Mouse (Mus musculus): ENCODE measurements around the gene Tdp1. TPM values are rescaled to one million over a fixed set of nuclear protein-coding genes. Genes with fewer than 3 reads are reported as not detected.
"Not testable (repeated sequence)": the region's sequence is repeated elsewhere in the genome, so short reads cannot be mapped to it uniquely, and the experiment has no call there.

The Tdp1 gene
- polyA plus RNA-seq, 1 experiment from 2014 or later = 75.1 TPM

DNA sequence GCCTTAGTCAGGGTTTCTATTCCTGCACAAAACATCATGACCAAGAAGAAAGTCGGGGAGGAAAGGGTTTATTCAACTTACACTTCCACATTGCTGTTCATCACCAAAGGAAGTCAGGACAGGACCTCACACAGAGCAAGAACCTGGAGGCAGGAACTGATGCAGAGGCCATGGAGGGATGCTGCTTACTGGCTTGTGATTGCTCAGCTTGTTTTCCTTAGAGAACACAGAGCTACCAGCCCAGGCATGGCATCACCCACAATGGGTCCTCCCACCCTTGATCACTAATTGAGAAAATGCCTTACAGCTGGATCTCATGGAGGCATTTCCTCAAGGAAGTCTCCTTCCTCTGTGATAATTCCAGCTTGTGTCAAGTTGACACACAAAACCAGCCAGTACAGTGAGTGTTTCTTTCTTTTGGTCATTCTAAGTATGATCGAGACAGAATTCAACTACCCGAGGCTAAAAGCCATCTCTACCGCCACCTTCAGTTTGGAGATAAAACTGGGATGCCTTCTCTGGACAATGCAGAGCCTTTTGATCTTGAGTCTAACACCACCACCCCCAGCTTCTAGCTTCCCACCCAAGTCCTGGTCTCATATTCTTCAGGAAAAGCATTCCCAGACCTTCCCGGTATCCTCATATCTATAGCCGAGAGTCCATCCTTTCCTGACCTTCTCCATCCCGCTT, 87.0 kb downstream of the Tdp1 start:
- ATAC-seq (ENCODE audit: low FRiP score); H3K36me3 ChIP-seq (ENCODE audit: control insufficient read depth, insufficient read depth, low read length); H3K9ac ChIP-seq (ENCODE audit: low read depth, low read length); DNase-seq (ENCODE audit: low spot score); H3K27ac ChIP-seq (ENCODE audit: low read depth, low read length); H3K4me3 ChIP-seq (ENCODE audit: low read depth, low read length); H3K4me2 ChIP-seq (replicated peaks; ENCODE audit: low read depth, low read length); H3K4me1 ChIP-seq (replicated peaks; ENCODE audit: control insufficient read depth, insufficient read depth, low read length); H3K9me3 ChIP-seq (ENCODE audit: control insufficient read depth, low read length): not testable (repeated sequence)
- 82% methylated on average over 7 of the region's 7 CpGs for WGBS
- H3K27me3 ChIP-seq (ENCODE audit: control insufficient read depth, insufficient read depth, low read length) = peaks cover 24% of the 10 kb centered on the region

DNA sequence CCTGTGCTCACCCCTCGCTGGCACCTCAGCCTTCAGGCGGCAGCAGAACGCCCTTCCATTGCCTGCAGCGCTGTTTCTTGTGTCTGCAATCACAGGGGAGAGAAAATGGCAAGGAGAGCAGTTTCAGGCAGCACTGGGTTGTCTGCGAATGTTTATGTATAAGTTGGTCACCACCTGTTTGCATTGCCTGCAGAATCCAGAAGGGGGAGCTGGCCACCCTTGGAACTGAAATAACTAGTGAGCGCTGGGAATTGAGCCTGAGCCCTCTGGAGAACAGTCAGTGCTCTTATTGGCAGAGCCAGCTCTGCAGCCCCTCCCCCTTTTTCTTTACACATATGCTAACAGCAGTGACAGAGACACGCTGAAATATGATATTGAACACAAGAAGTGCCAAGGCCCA, 88.5 kb downstream of the Tdp1 start:
- Histone ChIP-seq H3K4me1 (replicated peaks; ENCODE audit: control insufficient read depth, insufficient read depth, low read length) (no peaks in the 10 kb centered on the region), H3K4me2 (replicated peaks; ENCODE audit: low read depth, low read length) (no peak overlapping the region), H3K9me3 (ENCODE audit: control insufficient read depth, low read length) (no peaks in the 10 kb centered on the region), H3K27ac (ENCODE audit: low read depth, low read length) (no peak overlapping the region), H3K9ac (ENCODE audit: low read depth, low read length) (no peak overlapping the region), H3K27me3 (ENCODE audit: control insufficient read depth, insufficient read depth, low read length) (peaks cover 10% of the 10 kb centered on the region), H3K36me3 (ENCODE audit: control insufficient read depth, insufficient read depth, low read length) (no peaks in the 10 kb centered on the region), H3K4me3 (ENCODE audit: low read depth, low read length) (no peak overlapping the region)
- ATAC-seq (ENCODE audit: low FRiP score) (no peak), DNase-seq (ENCODE audit: low spot score) (no peak)
- WGBS = 58% methylated on average over 7 of the region's 7 CpGs

DNA sequence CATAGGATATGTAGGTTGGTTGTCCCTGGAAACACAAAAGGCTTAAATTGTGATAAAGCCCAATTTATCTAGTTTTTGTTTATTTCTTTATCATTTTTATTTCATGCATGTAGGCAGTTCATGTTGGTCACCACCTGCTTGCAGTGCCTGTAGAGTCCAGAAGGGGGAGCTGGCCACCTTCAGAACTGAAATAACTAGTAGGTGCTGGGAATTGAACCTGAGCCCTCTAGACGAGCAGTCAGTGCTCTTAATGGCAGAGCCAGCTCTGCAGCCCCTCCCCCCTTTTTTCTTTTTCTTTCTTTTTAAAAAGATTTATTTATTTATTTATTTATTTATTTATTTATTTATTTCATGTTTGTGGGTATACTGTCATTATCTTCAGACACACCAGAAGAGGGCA, 89.3 kb downstream of the Tdp1 start:
- H3K9ac ChIP-seq (ENCODE audit: low read depth, low read length) = no peak overlapping the region
- DNase-seq (ENCODE audit: low spot score) (peak; percentile 14), ATAC-seq (ENCODE audit: low FRiP score) (no peak)
- H3K4me3 ChIP-seq (ENCODE audit: low read depth, low read length) = no peak overlapping the region
- 0 out of 2 replicates have a peak, but pooled peaks cover 4% of the 10 kb centered on the region for H3K27me3 ChIP-seq (ENCODE audit: control insufficient read depth, insufficient read depth, low read length)
- 94% methylated on average over 1 of the region's 1 CpGs for WGBS
- H3K4me2 ChIP-seq (replicated peaks; ENCODE audit: low read depth, low read length) = no peak overlapping the region
- no peaks in the 10 kb centered on the region for H3K9me3 ChIP-seq (ENCODE audit: control insufficient read depth, low read length)
- H3K27ac ChIP-seq (ENCODE audit: low read depth, low read length) = no peak overlapping the region
- H3K36me3 ChIP-seq (ENCODE audit: control insufficient read depth, insufficient read depth, low read length) = no peaks in the 10 kb centered on the region
- no peaks in the 10 kb centered on the region for H3K4me1 ChIP-seq (replicated peaks; ENCODE audit: control insufficient read depth, insufficient read depth, low read length)

DNA sequence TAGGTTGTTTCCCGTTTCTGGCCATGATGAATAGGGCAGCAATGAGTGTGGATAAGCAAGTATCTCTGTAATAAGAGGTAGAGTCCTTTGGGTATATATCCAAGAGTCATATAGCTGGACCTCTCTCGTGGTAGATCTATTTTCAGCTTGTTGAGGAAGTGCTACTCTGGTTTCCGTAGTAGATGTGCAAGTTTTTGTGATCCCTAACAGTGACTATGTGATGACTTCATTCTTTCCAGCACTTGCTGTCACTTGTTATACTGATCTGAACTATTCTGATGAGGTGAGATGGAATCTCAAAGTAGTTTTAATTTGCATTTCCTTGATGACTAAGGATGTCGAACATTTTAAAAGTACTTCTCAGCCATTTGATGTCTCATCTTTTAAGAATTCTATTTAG, 95.2 kb downstream of the Tdp1 start:
- DNase-seq (ENCODE audit: low spot score) (no peak), ATAC-seq (ENCODE audit: low FRiP score) (no peak)
- H3K9ac ChIP-seq (ENCODE audit: low read depth, low read length) = no peak overlapping the region
- no peaks in the 10 kb centered on the region for H3K4me1 ChIP-seq (replicated peaks; ENCODE audit: control insufficient read depth, insufficient read depth, low read length)
- H3K36me3 ChIP-seq (ENCODE audit: control insufficient read depth, insufficient read depth, low read length) = no peaks in the 10 kb centered on the region
- H3K27ac ChIP-seq (ENCODE audit: low read depth, low read length) = no peak overlapping the region
- no peak overlapping the region for H3K4me3 ChIP-seq (ENCODE audit: low read depth, low read length)
- no peak overlapping the region for H3K4me2 ChIP-seq (replicated peaks; ENCODE audit: low read depth, low read length)
- H3K9me3 ChIP-seq (ENCODE audit: control insufficient read depth, low read length) = no peaks in the 10 kb centered on the region
- 88% methylated on average over 4 of the region's 4 CpGs for WGBS
- H3K27me3 ChIP-seq (ENCODE audit: control insufficient read depth, insufficient read depth, low read length) = no peaks in the 10 kb centered on the region

DNA sequence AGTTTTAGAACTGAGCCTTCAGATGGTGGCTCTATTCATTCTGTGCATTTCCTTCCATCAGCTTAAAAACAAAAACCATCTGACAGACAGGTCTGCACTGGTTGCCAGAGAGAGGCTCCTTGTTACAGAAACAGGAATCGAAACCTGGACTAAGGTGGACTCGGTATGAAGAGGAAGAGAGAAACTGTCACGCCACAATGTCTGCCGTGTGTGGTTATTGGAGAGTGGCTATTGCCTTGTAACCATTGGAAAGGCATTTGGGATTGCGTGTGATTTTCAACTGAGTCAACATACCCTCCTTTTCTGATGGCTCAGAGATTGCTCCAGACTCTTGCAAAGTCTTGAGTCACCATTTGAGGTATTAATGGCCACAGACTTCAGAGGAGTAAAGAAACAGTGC, 102.5 kb downstream of the Tdp1 start:
- H3K27me3 ChIP-seq (ENCODE audit: control insufficient read depth, insufficient read depth, low read length) = no peaks in the 10 kb centered on the region
- H3K4me3 ChIP-seq (ENCODE audit: low read depth, low read length) = no peak overlapping the region
- H3K4me1 ChIP-seq (replicated peaks; ENCODE audit: control insufficient read depth, insufficient read depth, low read length) = no peaks in the 10 kb centered on the region
- H3K9me3 ChIP-seq (ENCODE audit: control insufficient read depth, low read length) = no peaks in the 10 kb centered on the region
- no peak overlapping the region for H3K27ac ChIP-seq (ENCODE audit: low read depth, low read length)
- 91% methylated on average over 5 of the region's 5 CpGs for WGBS
- H3K4me2 ChIP-seq (replicated peaks; ENCODE audit: low read depth, low read length) = no peak overlapping the region
- no peaks in the 10 kb centered on the region for H3K36me3 ChIP-seq (ENCODE audit: control insufficient read depth, insufficient read depth, low read length)
- H3K9ac ChIP-seq (ENCODE audit: low read depth, low read length) = no peak overlapping the region
- ATAC-seq (ENCODE audit: low FRiP score) (no peak), DNase-seq (ENCODE audit: low spot score) (no peak)

DNA sequence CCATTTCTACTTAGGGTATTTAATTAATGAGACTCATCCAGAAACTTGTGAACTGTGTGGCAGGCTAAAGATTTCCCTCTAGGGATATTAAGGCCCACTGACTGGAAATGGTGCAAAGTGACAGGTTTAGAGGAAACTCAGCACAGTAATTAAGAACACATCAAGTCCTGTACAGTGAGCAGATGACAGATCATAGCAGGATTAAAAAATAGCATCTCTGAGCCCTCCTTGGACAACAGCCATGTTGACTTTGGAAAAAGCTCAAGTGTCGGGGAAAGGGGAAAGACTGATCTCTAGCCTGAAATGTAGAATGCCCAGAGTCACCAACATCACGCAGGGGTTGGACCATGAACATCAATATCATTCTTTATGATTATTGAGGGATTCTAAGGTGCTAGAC, 103.8 kb downstream of the Tdp1 start:
- Histone ChIP-seq H3K27ac (ENCODE audit: low read depth, low read length) (no peak overlapping the region), H3K9ac (ENCODE audit: low read depth, low read length) (no peak overlapping the region), H3K27me3 (ENCODE audit: control insufficient read depth, insufficient read depth, low read length) (no peaks in the 10 kb centered on the region), H3K4me1 (replicated peaks; ENCODE audit: control insufficient read depth, insufficient read depth, low read length) (no peaks in the 10 kb centered on the region), H3K9me3 (ENCODE audit: control insufficient read depth, low read length) (no peaks in the 10 kb centered on the region), H3K4me3 (ENCODE audit: low read depth, low read length) (no peak overlapping the region), H3K36me3 (ENCODE audit: control insufficient read depth, insufficient read depth, low read length) (no peaks in the 10 kb centered on the region), H3K4me2 (replicated peaks; ENCODE audit: low read depth, low read length) (no peak overlapping the region)
- DNase-seq (ENCODE audit: low spot score) = no peak
- no peak for ATAC-seq (ENCODE audit: low FRiP score)
- 89% methylated on average over 2 of the region's 2 CpGs for WGBS

DNA sequence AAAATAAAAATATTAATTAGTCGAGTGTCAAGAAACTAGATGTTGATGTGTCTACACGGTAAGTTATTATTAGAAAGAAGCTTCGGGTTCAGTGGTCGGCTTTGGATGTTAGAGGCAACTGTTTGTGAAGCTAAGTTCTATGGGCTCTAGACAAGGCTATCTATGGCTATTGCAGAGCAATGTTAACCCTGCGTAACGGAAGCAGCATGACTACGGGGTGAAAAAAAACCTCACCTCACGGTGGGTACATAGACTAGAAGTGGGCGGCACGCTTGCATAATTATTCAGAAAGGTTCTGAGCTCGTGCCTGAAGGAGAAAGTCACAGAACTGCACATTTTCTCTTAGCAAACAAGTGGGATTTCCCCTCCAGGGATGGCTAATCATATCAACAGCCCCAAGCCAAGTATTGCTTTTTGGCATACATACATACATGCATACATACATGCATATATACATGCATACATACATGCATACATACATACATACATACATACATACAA, 108.1 kb downstream of the Tdp1 start:
- Histone ChIP-seq H3K4me3 (ENCODE audit: low read depth, low read length) (no peak overlapping the region), H3K36me3 (ENCODE audit: control insufficient read depth, insufficient read depth, low read length) (no peaks in the 10 kb centered on the region), H3K27ac (ENCODE audit: low read depth, low read length) (no peak overlapping the region), H3K9ac (ENCODE audit: low read depth, low read length) (no peak overlapping the region), H3K9me3 (ENCODE audit: control insufficient read depth, low read length) (no peaks in the 10 kb centered on the region), H3K4me1 (replicated peaks; ENCODE audit: control insufficient read depth, insufficient read depth, low read length) (0 out of 2 replicates have a peak, but pooled peaks cover 2% of the 10 kb centered on the region), H3K27me3 (ENCODE audit: control insufficient read depth, insufficient read depth, low read length) (no peaks in the 10 kb centered on the region), H3K4me2 (replicated peaks; ENCODE audit: low read depth, low read length) (no peak overlapping the region)
- DNase-seq (ENCODE audit: low spot score) (no peak), ATAC-seq (ENCODE audit: low FRiP score) (no peak)
- 93% methylated on average over 11 of the region's 11 CpGs for WGBS

DNA sequence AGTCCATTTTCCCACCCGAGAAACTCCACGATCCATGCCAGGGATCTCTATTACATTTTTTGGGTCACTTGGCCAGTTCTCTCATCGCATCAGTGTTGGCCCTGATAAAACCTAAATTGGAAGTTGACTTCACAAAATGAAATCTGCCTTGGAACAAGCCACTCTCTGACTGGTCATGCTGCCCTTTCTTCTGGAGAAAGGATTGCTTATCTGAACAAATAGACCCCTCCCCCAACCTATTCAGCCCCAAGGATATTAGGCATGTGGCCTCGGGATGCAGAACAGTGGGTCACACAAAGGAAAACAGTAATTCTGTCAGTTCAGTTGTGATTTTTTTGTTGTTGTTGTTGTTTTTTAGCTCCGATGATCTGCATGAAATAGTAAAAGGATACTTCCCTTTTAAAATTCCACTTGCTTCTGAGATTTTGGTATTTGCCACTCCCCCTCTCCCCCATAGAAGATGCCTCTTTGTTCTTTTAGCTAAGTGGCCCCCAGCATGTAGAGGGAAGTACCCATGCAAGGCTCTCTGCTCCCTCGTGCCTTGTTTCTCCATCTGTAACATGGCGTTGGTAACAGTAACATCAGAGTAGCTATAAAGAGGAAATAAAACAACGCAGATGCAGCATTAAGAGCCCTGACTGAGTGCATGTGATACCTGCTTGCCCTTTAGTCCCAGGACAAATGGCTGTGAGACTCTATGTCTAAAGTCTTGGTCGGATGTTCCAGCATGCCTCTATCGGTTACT, 109.0 kb downstream of the Tdp1 start:
- Histone ChIP-seq H3K4me2 (replicated peaks; ENCODE audit: low read depth, low read length) (no peak overlapping the region), H3K36me3 (ENCODE audit: control insufficient read depth, insufficient read depth, low read length) (no peaks in the 10 kb centered on the region), H3K9ac (ENCODE audit: low read depth, low read length) (no peak overlapping the region), H3K4me1 (replicated peaks; ENCODE audit: control insufficient read depth, insufficient read depth, low read length) (0 out of 2 replicates have a peak, but pooled peaks cover 2% of the 10 kb centered on the region), H3K27me3 (ENCODE audit: control insufficient read depth, insufficient read depth, low read length) (no peaks in the 10 kb centered on the region), H3K4me3 (ENCODE audit: low read depth, low read length) (no peak overlapping the region), H3K27ac (ENCODE audit: low read depth, low read length) (no peak overlapping the region), H3K9me3 (ENCODE audit: control insufficient read depth, low read length) (no peaks in the 10 kb centered on the region)
- 84% methylated on average over 10 of the region's 10 CpGs for WGBS
- ATAC-seq (ENCODE audit: low FRiP score) = no peak
- DNase-seq (ENCODE audit: low spot score) = no peak

DNA sequence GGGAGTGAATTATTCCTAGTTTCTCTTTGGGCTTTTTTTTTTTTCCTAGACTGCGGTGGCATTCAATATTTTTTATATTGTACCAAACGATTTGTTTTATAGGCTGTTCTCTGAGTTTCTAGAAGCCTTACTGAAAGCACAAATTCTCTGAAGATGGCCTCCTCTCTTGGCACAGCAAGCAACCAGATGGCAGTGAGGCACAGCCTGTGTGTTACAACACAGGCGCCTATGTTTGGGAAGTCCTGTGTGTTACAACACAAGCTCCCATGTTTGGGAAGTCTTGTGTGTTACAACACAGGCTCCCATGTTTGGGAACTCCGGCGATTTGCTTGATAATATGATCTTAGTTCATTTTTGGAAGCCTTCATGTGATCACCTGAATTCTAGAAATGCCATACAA, 111.6 kb downstream of the Tdp1 start:
- H3K9ac ChIP-seq (ENCODE audit: low read depth, low read length) = no peak overlapping the region
- DNase-seq (ENCODE audit: low spot score) = no peak
- no peaks in the 10 kb centered on the region for H3K9me3 ChIP-seq (ENCODE audit: control insufficient read depth, low read length)
- no peaks in the 10 kb centered on the region for H3K27me3 ChIP-seq (ENCODE audit: control insufficient read depth, insufficient read depth, low read length)
- H3K4me2 ChIP-seq (replicated peaks; ENCODE audit: low read depth, low read length) = no peak overlapping the region
- H3K27ac ChIP-seq (ENCODE audit: low read depth, low read length) = no peak overlapping the region
- H3K36me3 ChIP-seq (ENCODE audit: control insufficient read depth, insufficient read depth, low read length) = no peaks in the 10 kb centered on the region
- 92% methylated on average over 5 of the region's 5 CpGs for WGBS
- H3K4me3 ChIP-seq (ENCODE audit: low read depth, low read length) = no peak overlapping the region
- 0 out of 2 replicates have a peak, but pooled peaks cover 2% of the 10 kb centered on the region for H3K4me1 ChIP-seq (replicated peaks; ENCODE audit: control insufficient read depth, insufficient read depth, low read length)
- ATAC-seq (ENCODE audit: low FRiP score) = no peak

Data from hindbrain, embryonic 11.5 days (tissue).